Mouse (Mus musculus) kidney, adult 2 months (tissue): ENCODE measurements around the gene Ephb4.

Experiments
- CTCF ChIP-seq: fragments of 200-500 bp; conservative IDR thresholded peaks from 2 replicates; pipeline ENCODE4 v1.5.1; 2011; ENCODE audit warnings: low read depth, mild to moderate bottlenecking, control low read depth, low read length, moderate library complexity, mixed read lengths; ENCODE audit not compliant: insufficient read depth, insufficient read length
- POLR2A ChIP-seq: fragments of 200-500 bp; IDR thresholded peaks from one replicate; pipeline ENCODE4 v1.6.1; 2011; ENCODE audit warnings: low read depth, low read length, control low read depth

GRCm38 (mm10) chr5:137377603-137378002 lies 27.7 kb downstream of the Ephb4 start:
- TF ChIP-seq POLR2A, result no peak
- TF ChIP-seq CTCF, result no peak
